Mouse (Mus musculus): ENCODE measurements at regions not wholly inside any gene's neighbourhood (a gene's known extent, or its start where the extent isn't known, plus 50 kb on each side); places are given as distances from the start of the nearest gene placed in this dataset.

- no peak for DNase-seq
Measured at GRCm38 (mm10) chr8:97477098-97477457, 1588.7 kb upstream of the Got2 start.

GRCm38 (mm10) chr8:97476430-97477097 is 1588.2 kb upstream of the Got2 start:
- no peak for DNase-seq

GRCm38 (mm10) chr8:97473326-97473725 is 1585.0 kb upstream of the Got2 start:
- no peak for DNase-seq

- DNase-seq: no peak
Measured at GRCm38 (mm10) chr8:97461478-97461877, 1573.1 kb upstream of the Got2 start.

GRCm38 (mm10) chr8:97447696-97448095 is 1559.3 kb upstream of the Got2 start:
- DNase-seq: peak in 1 of 2 experiments; percentile 23

- no peak for DNase-seq
Measured at GRCm38 (mm10) chr8:97441483-97441882, 1553.1 kb upstream of the Got2 start.

GRCm38 (mm10) chr8:97433584-97433983 is 1545.2 kb upstream of the Got2 start:
- no peak for DNase-seq

GRCm38 (mm10) chr8:97431467-97431866 is 1543.1 kb upstream of the Got2 start:
- no peak for DNase-seq

- DNase-seq: no peak
Measured at GRCm38 (mm10) chr8:97422331-97422730, 1534.0 kb upstream of the Got2 start.

- no peak for DNase-seq
Measured at GRCm38 (mm10) chr8:97414742-97415141, 1526.4 kb upstream of the Got2 start.

- DNase-seq: no peak
Measured at GRCm38 (mm10) chr8:97403308-97403707, 1515.0 kb upstream of the Got2 start.

- no peak for DNase-seq
Measured at GRCm38 (mm10) chr8:97397327-97397719, 1509.0 kb upstream of the Got2 start.

- DNase-seq: no peak
Measured at GRCm38 (mm10) chr8:97396634-97397326, 1508.4 kb upstream of the Got2 start.

- DNase-seq: no peak
Measured at GRCm38 (mm10) chr8:97389651-97390050, 1501.3 kb upstream of the Got2 start.

GRCm38 (mm10) chr8:97389149-97389548 is 1500.8 kb upstream of the Got2 start:
- DNase-seq: no peak

GRCm38 (mm10) chr8:97374911-97375771 is 1486.8 kb upstream of the Got2 start:
- no peak for DNase-seq

- DNase-seq: no peak
Measured at GRCm38 (mm10) chr8:97346630-97347029, 1458.3 kb upstream of the Got2 start.

- DNase-seq: no peak
Measured at GRCm38 (mm10) chr8:97315497-97315896, 1427.2 kb upstream of the Got2 start.

- no peak for DNase-seq
Measured at GRCm38 (mm10) chr8:97308304-97308703, 1420.0 kb upstream of the Got2 start.

- no peak for DNase-seq
Measured at GRCm38 (mm10) chr8:97270582-97270981, 1382.2 kb upstream of the Got2 start.

GRCm38 (mm10) chr8:97260964-97261363 is 1372.6 kb upstream of the Got2 start:
- DNase-seq: no peak

- DNase-seq: no peak
Measured at GRCm38 (mm10) chr8:97254169-97254568, 1365.8 kb upstream of the Got2 start.

- DNase-seq: peak; percentile 31 to 45
Measured at GRCm38 (mm10) chr8:97252232-97252631, 1363.9 kb upstream of the Got2 start.

GRCm38 (mm10) chr8:97251458-97251865 is 1363.1 kb upstream of the Got2 start:
- DNase-seq: peak; percentile 40 to 47

Data from kidney, postnatal 36 days (tissue).